In genomic region chr12:103494486-103494885, GRCm38 (mm10) we compare ENCODE assay signal across 10 mouse cellular contexts. TPM values are rescaled to one million over a fixed set of nuclear protein-coding genes. Genes with fewer than 3 reads are reported as not detected.
A peak's percentile ranks its signal among the peaks of the same experiment; 100 is the strongest.
DNase-seq lines count a peak whose midpoint lies in the region; ATAC-seq lines count a peak whose summit lies in the region.
"Had no signal": no experiment of that assay in that cellular context is flagged by ENCODE, and none has a peak within 500 bp of the region (broad histone marks: within the 10 kb centered on the region; RNA-seq: fewer than 3 reads in every experiment).

No protein-coding gene starts in this region.

- H3K4me2 ChIP-seq in neural tube, embryonic 11.5 days (ENCODE audit: low read depth) = no peak overlapping the region
- H3K4me2 ChIP-seq: embryonic facial prominence, embryonic 13.5 days; limb, embryonic 13.5 days had no signal

- ATAC-seq in neural tube, embryonic 11.5 days (ENCODE audit: insufficient read depth, low FRiP score, low TSS enrichment) = no peak

- H3K27ac ChIP-seq in neural tube, embryonic 11.5 days (ENCODE audit: low read depth, low read length) = no peak overlapping the region
- H3K27ac ChIP-seq: embryonic facial prominence, embryonic 13.5 days; limb, embryonic 13.5 days had no signal

- intact Hi-C loops in heart, postnatal 14 days (cut with DNase I) = no loop called here

- no peak overlapping the region for H3K4me3 ChIP-seq in neural tube, embryonic 11.5 days (ENCODE audit: low read depth, low read length)
- H3K4me3 ChIP-seq: embryonic facial prominence, embryonic 13.5 days; limb, embryonic 13.5 days had no signal

- H3K9ac ChIP-seq in neural tube, embryonic 11.5 days (ENCODE audit: low read length) = no peak overlapping the region
- H3K9ac ChIP-seq: embryonic facial prominence, embryonic 13.5 days; limb, embryonic 13.5 days had no signal

- no peaks in the 10 kb centered on the region for H3K4me1 ChIP-seq in neural tube, embryonic 11.5 days (ENCODE audit: control insufficient read depth, insufficient read depth, low read length)
- H3K4me1 ChIP-seq: limb, embryonic 13.5 days had no signal

- H3K9me3 ChIP-seq in neural tube, embryonic 11.5 days (ENCODE audit: control insufficient read depth, low read length) = no peaks in the 10 kb centered on the region
- H3K9me3 ChIP-seq: embryonic facial prominence, embryonic 13.5 days; limb, embryonic 13.5 days had no signal

- 23% methylated on average over 6 of the region's 6 CpGs for WGBS in neural tube, embryonic 11.5 days

- H3K27me3 ChIP-seq in neural tube, embryonic 11.5 days (ENCODE audit: control insufficient read depth, insufficient read depth, low read length) = no peaks in the 10 kb centered on the region
- H3K27me3 ChIP-seq: embryonic facial prominence, embryonic 13.5 days; limb, embryonic 13.5 days had no signal

- H3K36me3 ChIP-seq in neural tube, embryonic 11.5 days (ENCODE audit: control insufficient read depth, insufficient read depth, low read length) = no peaks in the 10 kb centered on the region
- H3K36me3 ChIP-seq: embryonic facial prominence, embryonic 13.5 days; limb, embryonic 13.5 days had no signal

- peak; percentile 48 to 67 for DNase-seq in heart, postnatal 14 days
- DNase-seq in heart, adult 8-10 months (ENCODE audit: low spot score) = no peak
- DNase-seq in A20 (ENCODE audit: low read depth, low spot score) (peak; percentile 70), R1 (ENCODE audit: low read depth, low spot score) (peak; percentile 69)
- DNase-seq in cerebellum, postnatal 36 days = peak; percentile 52 to 57
- peak; percentile 53 to 73 for DNase-seq in kidney, postnatal 25 days
- DNase-seq in neural tube, embryonic 11.5 days (ENCODE audit: low spot score) = peak; percentile 37
- peak; percentile 15 for DNase-seq in yolk sac, embryonic 10.5 days (ENCODE audit: low spot score)

RNA-seq across cellular contexts. Expression of gene Ifi27l2b, which starts 37.5 kb away (rescaled TPM):
- not detected for total RNA-seq in heart, postnatal 14 days (2021)
- not detected for total RNA-seq in heart, adult 8-10 months (2022)
- polyA plus RNA-seq in neural tube, embryonic 11.5 days (2014; fragmentation: Nextera tagmentation; extraction: Ambion mirVana) = not detected in 2 replicates
- polyA plus RNA-seq: embryonic facial prominence, embryonic 13.5 days; limb, embryonic 13.5 days had no signal

RNA-seq across cellular contexts. Expression of gene Ppp4r4, which starts 37.6 kb away (rescaled TPM):
- under 1 TPM; 0.50 to 0.98 TPM for total RNA-seq in heart, postnatal 14 days (2021)
- total RNA-seq in heart, adult 8-10 months (2022) = 1 to 10 TPM in 1 of 4 experiments, under 1 TPM in 3; 0.22 to 1.6 (median 0.35) TPM
- polyA plus RNA-seq in neural tube, embryonic 11.5 days (2014; fragmentation: Nextera tagmentation; extraction: Ambion mirVana) = 2.6 and 2.7 TPM in 2 replicates

RNA-seq across cellular contexts. Expression of gene Ifi27l2a, which starts 51.0 kb away (rescaled TPM):
- total RNA-seq in heart, postnatal 14 days (2021) = 10 to 100 TPM in 1 of 2 experiments, 1 to 10 TPM in 1; 9.1 to 15.7 TPM
- 10 to 100 TPM; 20.2 to 34.4 (median 28.4) TPM for total RNA-seq in heart, adult 8-10 months (2022)
- 1.4 TPM in 2 replicates for polyA plus RNA-seq in neural tube, embryonic 11.5 days (2014; fragmentation: Nextera tagmentation; extraction: Ambion mirVana)
